ENCODE assay signal across 9 mouse cellular contexts in the genomic region with DNA sequence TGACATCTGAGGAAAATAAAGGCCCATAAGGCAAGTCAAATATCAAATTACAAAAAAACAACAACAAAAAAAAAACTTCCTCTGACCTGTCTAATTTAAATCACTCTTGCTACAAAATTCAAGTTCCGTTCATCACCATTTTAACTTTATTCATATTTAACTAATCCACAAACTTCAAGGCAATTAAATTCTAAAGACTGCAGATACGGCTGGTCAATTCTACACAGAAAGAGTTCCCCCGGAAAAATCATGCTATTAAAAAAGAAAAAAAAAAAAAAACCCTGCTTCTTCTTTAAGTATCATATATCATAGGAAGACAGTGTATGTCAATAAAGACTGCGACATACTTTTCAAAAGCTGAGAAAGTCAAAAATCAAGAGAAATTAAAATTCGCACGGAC. TPM values are rescaled to one million over a fixed set of nuclear protein-coding genes. Genes with fewer than 3 reads are reported as not detected.
DNase-seq lines count a peak whose midpoint lies in the region; ATAC-seq and TF ChIP-seq lines count a peak whose summit lies in the region.
"Had no signal": no experiment of that assay in that cellular context is flagged by ENCODE, and none has a peak within 500 bp of the region (broad histone marks: within the 10 kb centered on the region; RNA-seq: fewer than 3 reads in every experiment).

No protein-coding gene starts in this region.

- ATAC-seq in hindbrain, embryonic 14.5 days (ENCODE audit: low FRiP score) = no peak
- no peak for ATAC-seq in midbrain, embryonic 14.5 days (ENCODE audit: low FRiP score, low TSS enrichment)

- H3K27ac ChIP-seq in kidney, adult 2 months (ENCODE audit: insufficient read depth, low read depth, low read length) = no peak overlapping the region
- H3K27ac ChIP-seq in bone marrow macrophage, adult 2 months (ENCODE audit: insufficient read depth, low read depth, low read length) = peak overlapping the region; percentile 83; the same call in 1 of the 2 replicates
- peak overlapping the region; percentile 97 for H3K27ac ChIP-seq in hindbrain, embryonic 14.5 days
- peak overlapping the region; percentile 96; the same call in 1 of the 2 replicates for H3K27ac ChIP-seq in midbrain, embryonic 14.5 days (replicated peaks; ENCODE audit: low read depth, low read length)

- 3% methylated on average over 6 of the region's 6 CpGs for WGBS in kidney, adult 2 months
- 27% methylated on average over 6 of the region's 6 CpGs for WGBS in hindbrain, embryonic 14.5 days
- WGBS in midbrain, embryonic 14.5 days = 25% methylated on average over 6 of the region's 6 CpGs

- H3K4me1 ChIP-seq in kidney, adult 2 months (ENCODE audit: control insufficient read depth, insufficient read depth, low read length) = peaks cover 15% of the 10 kb centered on the region
- H3K4me1 ChIP-seq in bone marrow macrophage, adult 2 months (ENCODE audit: control insufficient read depth, insufficient read depth, low read length) = peaks cover 13% of the 10 kb centered on the region
- peaks cover 14% of the 10 kb centered on the region for H3K4me1 ChIP-seq in hindbrain, embryonic 14.5 days (replicated peaks; ENCODE audit: control insufficient read depth, insufficient read depth, low read length)
- peaks cover 15% of the 10 kb centered on the region for H3K4me1 ChIP-seq in midbrain, embryonic 14.5 days (ENCODE audit: control insufficient read depth, insufficient read depth, low read length)

- no peaks in the 10 kb centered on the region for H3K9me3 ChIP-seq in hindbrain, embryonic 14.5 days (ENCODE audit: control insufficient read depth, low read length)
- H3K9me3 ChIP-seq in midbrain, embryonic 14.5 days (ENCODE audit: control insufficient read depth, low read length) = no peaks in the 10 kb centered on the region

- H3K27me3 ChIP-seq in kidney, adult 2 months (replicated peaks; ENCODE audit: control insufficient read depth, insufficient read depth, low read length) = no peaks in the 10 kb centered on the region
- no peaks in the 10 kb centered on the region for H3K27me3 ChIP-seq in hindbrain, embryonic 14.5 days (ENCODE audit: control insufficient read depth, insufficient read depth, low read length)
- no peaks in the 10 kb centered on the region for H3K27me3 ChIP-seq in midbrain, embryonic 14.5 days (ENCODE audit: control insufficient read depth, insufficient read depth, low read length)

- no peak for TF ChIP-seq CTCF in kidney, adult 2 months (conservative IDR thresholded peaks at IDR 0.05; ENCODE audit: insufficient read depth, insufficient read length, low read depth, low read length)
- TF ChIP-seq CTCF in bone marrow macrophage, adult 2 months (IDR thresholded peaks at IDR 0.05; ENCODE audit: low read depth, low read length) = no peak

- no peak for DNase-seq in kidney, adult 2 months
- DNase-seq in kidney, adult 9 months = no peak
- no peak for DNase-seq in hindbrain, embryonic 14.5 days (ENCODE audit: low spot score)
- no peak for DNase-seq in midbrain, embryonic 14.5 days
- DNase-seq in layer of hippocampus, postnatal 36 days = no peak
- no peak for DNase-seq in cerebellum, postnatal 25 days
- no peak for DNase-seq in adrenal gland, adult (ENCODE audit: inconsistent age in 2 of 2, low spot score in 1 of 2)

- H3K4me2 ChIP-seq in hindbrain, embryonic 14.5 days (replicated peaks) = peak overlapping the region; percentile 54
- peak overlapping the region; percentile 79 for H3K4me2 ChIP-seq in midbrain, embryonic 14.5 days (ENCODE audit: low read length)

- TF ChIP-seq POLR2A in kidney, adult 2 months (IDR thresholded peaks at IDR 0.05; ENCODE audit: low read depth, low read length) = no peak
- TF ChIP-seq POLR2A in bone marrow macrophage, adult 2 months (IDR thresholded peaks at IDR 0.05; ENCODE audit: borderline replicate concordance, low read depth, low read length) = no peak

- peaks cover 3% of the 10 kb centered on the region for H3K36me3 ChIP-seq in kidney, adult 2 months (ENCODE audit: control insufficient read depth, insufficient read depth, low read length)
- H3K36me3 ChIP-seq in hindbrain, embryonic 14.5 days (replicated peaks; ENCODE audit: control insufficient read depth, insufficient read depth) = peaks cover 39% of the 10 kb centered on the region
- H3K36me3 ChIP-seq in midbrain, embryonic 14.5 days (ENCODE audit: control insufficient read depth, insufficient read depth, low read length) = peaks cover 44% of the 10 kb centered on the region

- peak overlapping the region; percentile 98 for H3K9ac ChIP-seq in hindbrain, embryonic 14.5 days
- H3K9ac ChIP-seq in midbrain, embryonic 14.5 days (replicated peaks; ENCODE audit: low read length) = peak overlapping the region; percentile 97

- peak overlapping the region; percentile 78 for H3K4me3 ChIP-seq in kidney, adult 2 months (ENCODE audit: insufficient read depth, low read depth, low read length)
- peak overlapping the region; percentile 99 for H3K4me3 ChIP-seq in bone marrow macrophage, adult 2 months (ENCODE audit: insufficient read depth, low read length)
- peak overlapping the region; percentile 96 for H3K4me3 ChIP-seq in hindbrain, embryonic 14.5 days (replicated peaks; ENCODE audit: low read length)
- peak overlapping the region; percentile 98 for H3K4me3 ChIP-seq in midbrain, embryonic 14.5 days (replicated peaks; ENCODE audit: low read depth, low read length)

RNA-seq across cellular contexts. Expression of a gene that starts 1.0 kb away (rescaled TPM):
- 3.4 and 5.9 TPM in 2 replicates for polyA plus RNA-seq in kidney, adult 2 months (2012; rRNA removed)
- 40.8 and 44.3 TPM in 2 replicates for polyA plus RNA-seq in bone marrow macrophage, adult 2 months (2012; ENCODE audit: insufficient read depth, insufficient read length, missing spikeins)
- polyA plus RNA-seq in hindbrain, embryonic 14.5 days (2014; fragmentation: Nextera tagmentation; extraction: Ambion mirVana) = 35.3 and 35.6 TPM in 2 replicates
- 37.2 and 42.0 TPM in 2 replicates for polyA plus RNA-seq in midbrain, embryonic 14.5 days (2014; fragmentation: Nextera tagmentation; extraction: Ambion mirVana)
- total RNA-seq in layer of hippocampus, postnatal 36 days (2021) = 10 to 100 TPM; 39.6 to 40.2 TPM

RNA-seq across cellular contexts. Expression of a gene that starts 17.9 kb away (rescaled TPM):
- not detected in 2 replicates for polyA plus RNA-seq in kidney, adult 2 months (2012; rRNA removed)
- polyA plus RNA-seq in bone marrow macrophage, adult 2 months (2012; ENCODE audit: insufficient read depth, insufficient read length, missing spikeins) = not detected in 2 replicates
- polyA plus RNA-seq in hindbrain, embryonic 14.5 days (2014; fragmentation: Nextera tagmentation; extraction: Ambion mirVana) = 3.9 TPM in 1 of 2 replicates, not detected in the other
- polyA plus RNA-seq in midbrain, embryonic 14.5 days (2014; fragmentation: Nextera tagmentation; extraction: Ambion mirVana) = 4.4 TPM in 1 of 2 replicates, not detected in the other
- not detected for total RNA-seq in layer of hippocampus, postnatal 36 days (2021)
- total RNA-seq: neutrophil, adult 5-6 weeks had no signal
